In genomic region chr2:4660677-4661076, GRCm38 (mm10) we compare ENCODE assay signal across 25 mouse cellular contexts. TPM values are rescaled to one million over a fixed set of nuclear protein-coding genes. Genes with fewer than 3 reads are reported as not detected.
DNase-seq lines count a peak whose midpoint lies in the region; ATAC-seq and TF ChIP-seq lines count a peak whose summit lies in the region.
"Had no signal": no experiment of that assay in that cellular context is flagged by ENCODE, and none has a peak within 500 bp of the region (broad histone marks: within the 10 kb centered on the region; RNA-seq: fewer than 3 reads in every experiment).

No protein-coding gene starts in this region.

- no peaks in the 10 kb centered on the region for H3K27me3 ChIP-seq in heart, embryonic 11.5 days (ENCODE audit: control insufficient read depth, insufficient read depth, low read length)
- no peaks in the 10 kb centered on the region; the same call in 1 of the 2 replicates for H3K27me3 ChIP-seq in liver, embryonic 13.5 days
- H3K27me3 ChIP-seq: hindbrain, embryonic 13.5 days; limb, embryonic 13.5 days; neural tube, embryonic 15.5 days had no signal

- no peak overlapping the region for H3K27ac ChIP-seq in heart, embryonic 11.5 days (ENCODE audit: low read depth, low read length)
- no peak overlapping the region for H3K27ac ChIP-seq in ES-E14 (ENCODE audit: insufficient read depth, low read depth, low read length, poor library complexity, severe bottlenecking)
- H3K27ac ChIP-seq in liver, embryonic 13.5 days: no peak overlapping the region
- H3K27ac ChIP-seq: forebrain, embryonic 12.5 days; hindbrain, embryonic 13.5 days; limb, embryonic 13.5 days; neural tube, embryonic 15.5 days had no signal

- no peaks in the 10 kb centered on the region for H3K4me1 ChIP-seq in heart, embryonic 11.5 days (ENCODE audit: control insufficient read depth, insufficient read depth, low read length)
- H3K4me1 ChIP-seq in ES-E14 (ENCODE audit: control insufficient read depth in 2 of 2, insufficient read depth in 2 of 2, low read length in 2 of 2, poor library complexity in 1 of 2): no peaks in the 10 kb centered on the region
- no peaks in the 10 kb centered on the region for H3K4me1 ChIP-seq in liver, embryonic 13.5 days (replicated peaks)
- H3K4me1 ChIP-seq: forebrain, embryonic 12.5 days; hindbrain, embryonic 13.5 days; limb, embryonic 13.5 days; neural tube, embryonic 15.5 days had no signal

- no peak overlapping the region for H3K4me3 ChIP-seq in heart, embryonic 11.5 days (ENCODE audit: low read depth, low read length)
- H3K4me3 ChIP-seq in ES-E14 (ENCODE audit: insufficient read depth in 1 of 2, low read depth in 1 of 2, low read length in 2 of 2, poor library complexity in 1 of 2, severe bottlenecking in 1 of 2): no peak overlapping the region
- no peak overlapping the region for H3K4me3 ChIP-seq in liver, embryonic 13.5 days (replicated peaks)
- H3K4me3 ChIP-seq: forebrain, embryonic 12.5 days; hindbrain, embryonic 13.5 days; limb, embryonic 13.5 days; neural tube, embryonic 15.5 days had no signal

- in situ Hi-C loops in ES-E14 (cut with MboI; ENCODE audit: low sequenced_read_pairs in 2 of 2, unreplicated experiment in 2 of 2): loop anchor here in 1 of 2 experiments (25.0 kb wide), 1 partner anchor 202 kb away; no protein-coding TSS in a partner anchor

- no peak overlapping the region for H3K9ac ChIP-seq in heart, embryonic 11.5 days (ENCODE audit: low read depth, low read length)
- H3K9ac ChIP-seq in ES-E14 (ENCODE audit: insufficient read depth, low read depth, low read length, poor library complexity, severe bottlenecking): no peak overlapping the region
- H3K9ac ChIP-seq in liver, embryonic 13.5 days: no peak overlapping the region
- H3K9ac ChIP-seq: forebrain, embryonic 12.5 days; forebrain, postnatal 0 days; hindbrain, embryonic 13.5 days; limb, embryonic 13.5 days; neural tube, embryonic 15.5 days had no signal

- no peak for ATAC-seq in heart, embryonic 11.5 days (replicated peaks; ENCODE audit: insufficient number of reproducible peaks, low FRiP score, low TSS enrichment)
- peak; percentile 65 for ATAC-seq in liver, embryonic 13.5 days (ENCODE audit: low read depth)
- ATAC-seq in monocyte, adult 5-6 weeks (replicated peaks; ENCODE audit: insufficient number of reproducible peaks, low FRiP score, low TSS enrichment, poor library complexity, severe bottlenecking): no peak
- ATAC-seq: forebrain, postnatal 0 days; intestine, embryonic 16.5 days had no signal

- peak; percentile 44 for DNase-seq in heart, adult 11 months
- DNase-seq in 3T3-L1 (ENCODE audit: low read depth, low spot score) (peak; percentile 45), ES-E14 (ENCODE audit: low read depth, low spot score) (no peak)
- DNase-seq in liver, embryonic 13.5 days: peak; percentile 28
- DNase-seq in layer of hippocampus, postnatal 36 days: no peak
- DNase-seq in layer of hippocampus, postnatal 10 days (ENCODE audit: low spot score in 2 of 2): no peak
- DNase-seq: cerebellum, adult 18-20 months; cerebellum, postnatal 14 days; forebrain, postnatal 0 days; gastrocnemius, postnatal 10 days; heart, postnatal 4 days; kidney, adult 8-10 months; kidney, postnatal 10 days; lung, adult 2 months; lung, postnatal 10 days; midbrain, embryonic 14.5 days; right cerebral cortex, postnatal 25 days; thymus, postnatal 14 days had no signal

- 74% methylated on average over 2 of the region's 2 CpGs for WGBS in heart, embryonic 11.5 days (ENCODE audit: insufficient replicate concordance)
- 56% methylated on average over 2 of the region's 2 CpGs for WGBS in liver, embryonic 13.5 days (ENCODE audit: insufficient replicate concordance)

- H3K36me3 ChIP-seq in heart, embryonic 11.5 days (ENCODE audit: control insufficient read depth, insufficient read depth, low read length): no peaks in the 10 kb centered on the region
- H3K36me3 ChIP-seq in ES-E14 (ENCODE audit: control insufficient read depth, insufficient read depth, low read length, poor library complexity, severe bottlenecking): no peaks in the 10 kb centered on the region
- H3K36me3 ChIP-seq in liver, embryonic 13.5 days: no peaks in the 10 kb centered on the region
- H3K36me3 ChIP-seq: forebrain, embryonic 12.5 days; hindbrain, embryonic 13.5 days; limb, embryonic 13.5 days; neural tube, embryonic 15.5 days had no signal

- H3K9me3 ChIP-seq in heart, embryonic 11.5 days (replicated peaks; ENCODE audit: control insufficient read depth, low read length): no peaks in the 10 kb centered on the region
- H3K9me3 ChIP-seq in ES-E14 (ENCODE audit: control insufficient read depth, insufficient read depth, low read depth, low read length): 0 out of 2 replicates have a peak, but pooled peaks cover 2% of the 10 kb centered on the region
- H3K9me3 ChIP-seq in liver, embryonic 13.5 days (replicated peaks): no peaks in the 10 kb centered on the region
- H3K9me3 ChIP-seq: forebrain, embryonic 12.5 days; hindbrain, embryonic 13.5 days; limb, embryonic 13.5 days; neural tube, embryonic 15.5 days had no signal

- no peak overlapping the region for H3K4me2 ChIP-seq in heart, embryonic 11.5 days
- H3K4me2 ChIP-seq in liver, embryonic 13.5 days: no peak overlapping the region
- H3K4me2 ChIP-seq: forebrain, embryonic 12.5 days; hindbrain, embryonic 13.5 days; limb, embryonic 13.5 days; neural tube, embryonic 15.5 days had no signal

TF ChIP-seq in ES-E14, 5 proteins besides CTCF, POLR2A, EP300 and RAD21:
- TF ChIP-seq MAFK (IDR thresholded peaks at IDR 0.05; ENCODE audit: insufficient read depth, low read depth, low read length) (peak; percentile 50; the same call in 1 of the 2 replicates), ZC3H11A (IDR thresholded peaks at IDR 0.05; ENCODE audit: borderline replicate concordance, low read depth, low read length) (no peak), CHD2 (IDR thresholded peaks at IDR 0.05; ENCODE audit: low read depth, low read length) (no peak)
TF ChIP-seq in ES-E14: peak in this region for 1.

RNA-seq across cellular contexts. Expression of gene Prpf18, which starts 8.8 kb away (rescaled TPM):
- polyA plus RNA-seq in heart, embryonic 11.5 days (2014; fragmentation: Nextera tagmentation; extraction: Ambion mirVana): 29.6 and 34.4 TPM in 2 replicates
- 17.4 and 22.9 TPM in 2 replicates for total RNA-seq in ES-E14 (2012; rRNA removed)
- polyA plus RNA-seq in liver, embryonic 13.5 days (2015; fragmentation: Nextera tagmentation; extraction: Ambion mirVana): 27.3 and 34.2 TPM in 2 replicates
- 94.0 to 122 TPM (median 109 TPM) in 3 replicates for total RNA-seq in monocyte, adult 5-6 weeks (2017)
- 10 to 100 TPM; 51.0 to 52.5 TPM for total RNA-seq in layer of hippocampus, postnatal 36 days (2021)
- total RNA-seq in layer of hippocampus, postnatal 10 days (2021): 10 to 100 TPM; 40.2 to 43.7 TPM

RNA-seq across cellular contexts. Expression of gene Bend7, which starts 57.0 kb away (rescaled TPM):
- polyA plus RNA-seq in heart, embryonic 11.5 days (2014; fragmentation: Nextera tagmentation; extraction: Ambion mirVana): 1.3 and 1.9 TPM in 2 replicates
- total RNA-seq in ES-E14 (2012; rRNA removed): 1.2 and 2.0 TPM in 2 replicates
- polyA plus RNA-seq in liver, embryonic 13.5 days (2015; fragmentation: Nextera tagmentation; extraction: Ambion mirVana): 1.1 and 1.4 TPM in 2 replicates
- total RNA-seq in monocyte, adult 5-6 weeks (2017): not detected in 3 replicates
- total RNA-seq in layer of hippocampus, postnatal 36 days (2021): 1 to 10 TPM; 1.4 to 1.8 TPM
- 1 to 10 TPM; 2.4 to 3.1 TPM for total RNA-seq in layer of hippocampus, postnatal 10 days (2021)

Comparison
In these comparisons a context has a peak if more than half of its experiments do, and no peak if none do; other contexts are left out.
1. DNase-seq: peak in heart, adult 11 months (single experiment), 3T3-L1 (single experiment) and liver, embryonic 13.5 days (single experiment); none in ES-E14 (single experiment), layer of hippocampus, postnatal 36 days (0 of 2) and layer of hippocampus, postnatal 10 days (0 of 2).